Mouse (Mus musculus): ENCODE results near the gene Pid1.

The Pid1 gene

GRCm38 (mm10) chr1:84172941-84173340, 191.0 kb downstream of the Pid1 start:
- DNase-seq: no peak

- no peak for DNase-seq
Observed at GRCm38 (mm10) chr1:84157790-84158189, 206.2 kb downstream of the Pid1 start.

GRCm38 (mm10) chr1:84155585-84155930, 208.4 kb downstream of the Pid1 start:
- DNase-seq: no peak

GRCm38 (mm10) chr1:84154725-84155584, 209.0 kb downstream of the Pid1 start:
- DNase-seq: no peak

- peak in 1 of 2 experiments; percentile 50 for DNase-seq
Observed at GRCm38 (mm10) chr1:84153943-84154342, 210.0 kb downstream of the Pid1 start.

GRCm38 (mm10) chr1:84141561-84141960, 222.4 kb downstream of the Pid1 start:
- no peak for DNase-seq

- DNase-seq: no peak
Observed at GRCm38 (mm10) chr1:84132451-84132850, 231.5 kb downstream of the Pid1 start.

- DNase-seq: no peak
Observed at GRCm38 (mm10) chr1:84131799-84132198, 232.2 kb downstream of the Pid1 start.

GRCm38 (mm10) chr1:84128510-84128909, 235.5 kb downstream of the Pid1 start:
- DNase-seq: peak; percentile 30 to 49

- DNase-seq: no peak
Observed at GRCm38 (mm10) chr1:84119306-84119705, 244.7 kb downstream of the Pid1 start.

GRCm38 (mm10) chr1:84106756-84107155, 257.2 kb downstream of the Pid1 start:
- no peak for DNase-seq

- no peak for DNase-seq
Observed at GRCm38 (mm10) chr1:84102052-84102451, 261.9 kb downstream of the Pid1 start.

- no peak for DNase-seq
Observed at GRCm38 (mm10) chr1:84097398-84097797, 266.6 kb downstream of the Pid1 start.

GRCm38 (mm10) chr1:84093291-84093690, 270.7 kb downstream of the Pid1 start:
- no peak for DNase-seq

- DNase-seq: no peak
Observed at GRCm38 (mm10) chr1:84089664-84090063, 274.3 kb downstream of the Pid1 start.

- DNase-seq: no peak
Observed at GRCm38 (mm10) chr1:84087957-84088356, 276.0 kb downstream of the Pid1 start.

- DNase-seq: no peak
Observed at GRCm38 (mm10) chr1:84087325-84087724, 276.7 kb downstream of the Pid1 start.

GRCm38 (mm10) chr1:84086486-84086885, 277.5 kb downstream of the Pid1 start:
- no peak for DNase-seq

- DNase-seq: no peak
Observed at GRCm38 (mm10) chr1:84085361-84085760, 278.6 kb downstream of the Pid1 start.

- no peak for DNase-seq
Observed at GRCm38 (mm10) chr1:84079566-84079965, 284.4 kb downstream of the Pid1 start.

- no peak for DNase-seq
Observed at GRCm38 (mm10) chr1:84077023-84077422, 287.0 kb downstream of the Pid1 start.

GRCm38 (mm10) chr1:84056884-84057630, 306.9 kb downstream of the Pid1 start:
- DNase-seq: no peak

GRCm38 (mm10) chr1:84056306-84056705, 307.7 kb downstream of the Pid1 start:
- no peak for DNase-seq

- no peak for DNase-seq
Observed at GRCm38 (mm10) chr1:84025746-84026145, 338.2 kb downstream of the Pid1 start.

All from kidney, postnatal 36 days (tissue).